Mouse (Mus musculus) spleen, adult 2 months (tissue): ENCODE results near the gene Cntnap5b. TPM values are rescaled to one million over a fixed set of nuclear protein-coding genes. Genes with fewer than 3 reads are reported as not detected.

ENCODE experiments used
- DNase-seq, 2 experiments: peaks; one replicate each; pipeline versions ENCODE4 v3.0.0 to v3.0.0-alpha.2; 2012 to 2021; ENCODE audit warnings: low spot score in 2 of 2, low read depth in 1 of 2
- H3K27ac ChIP-seq: fragments of 200-500 bp; 2 replicates; pipeline ENCODE4 v1.5.1; 2012; ENCODE audit warnings: low read length, inconsistent platforms; ENCODE audit not compliant: insufficient read depth
- H3K27me3 ChIP-seq: fragments of 200-500 bp; 2 replicates; pipeline ENCODE4 v1.6.1; 2012; ENCODE audit warnings: mild to moderate bottlenecking, moderate library complexity, low read length, inconsistent platforms; ENCODE audit not compliant: control insufficient read depth, insufficient read depth
- H3K36me3 ChIP-seq: fragments of 200-500 bp; 2 replicates; pipeline ENCODE4 v1.6.1; 2012; ENCODE audit warnings: mild to moderate bottlenecking, low read length, inconsistent platforms; ENCODE audit not compliant: control insufficient read depth, insufficient read depth
- H3K4me1 ChIP-seq: fragments of 200-500 bp; 2 replicates; pipeline ENCODE4 v1.6.1; 2011; ENCODE audit warnings: inconsistent platforms; ENCODE audit not compliant: control insufficient read depth, insufficient read depth, insufficient read length
- H3K4me3 ChIP-seq: fragments of 200-500 bp; 2 replicates; pipeline ENCODE4 v1.5.1; 2011; ENCODE audit warnings: mild to moderate bottlenecking, inconsistent platforms; ENCODE audit not compliant: insufficient read depth, insufficient read length; ENCODE audit errors: extremely low read depth
- POLR2A ChIP-seq: fragments of 200-500 bp; IDR thresholded peaks from 2 replicates; pipeline ENCODE4 v1.6.1; 2011; ENCODE audit warnings: low read depth, low read length, inconsistent platforms
- polyA plus RNA-seq: library from polyadenylated mRNA; depleted of rRNA; stranded (reverse); fragments of >200 nt; gene quantifications from 2 replicates; pipeline ENCODE4 v1.2.3, GENCODE M21; 2012

Cntnap5b gene
- polyA plus RNA-seq, 1 experiment = not detected

DNA sequence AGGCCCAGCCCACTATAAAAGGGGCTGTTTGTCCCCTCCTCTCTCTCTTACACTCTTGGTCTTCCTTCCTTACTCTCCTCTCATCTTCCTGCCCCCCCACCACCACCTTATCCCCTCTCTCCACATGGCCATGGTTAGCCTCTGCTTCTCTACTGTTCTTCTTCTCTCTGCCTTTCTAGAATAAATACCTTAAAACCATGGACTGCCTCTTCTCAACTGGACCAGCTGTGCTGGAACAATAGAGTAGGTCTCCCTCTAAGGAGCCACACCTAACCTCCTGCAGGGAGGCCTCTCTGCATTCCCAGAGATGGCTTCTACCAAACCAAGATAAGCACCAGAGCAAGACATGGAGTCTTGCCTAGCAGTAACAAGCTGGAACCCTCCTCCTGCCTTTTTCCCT lies 737.3 kb downstream of the Cntnap5b start:
- no peak for DNase-seq
- Histone ChIP-seq H3K27me3 (no peaks in the 10 kb centered on the region), H3K27ac (no peak overlapping the region)

More for the DNA sequence above, 737.3 kb downstream of the Cntnap5b start:
- Histone ChIP-seq H3K4me1 (no peaks in the 10 kb centered on the region), H3K4me3 (no peak overlapping the region), H3K36me3 (no peaks in the 10 kb centered on the region)
- no peak for TF ChIP-seq POLR2A
